Mouse (Mus musculus): ENCODE measurements around the gene Dyrk1b.
"Not testable (repeated sequence)": the region's sequence is repeated elsewhere in the genome, so short reads cannot be mapped to it uniquely, and the experiment has no call there.

Gene Dyrk1b

DNA sequence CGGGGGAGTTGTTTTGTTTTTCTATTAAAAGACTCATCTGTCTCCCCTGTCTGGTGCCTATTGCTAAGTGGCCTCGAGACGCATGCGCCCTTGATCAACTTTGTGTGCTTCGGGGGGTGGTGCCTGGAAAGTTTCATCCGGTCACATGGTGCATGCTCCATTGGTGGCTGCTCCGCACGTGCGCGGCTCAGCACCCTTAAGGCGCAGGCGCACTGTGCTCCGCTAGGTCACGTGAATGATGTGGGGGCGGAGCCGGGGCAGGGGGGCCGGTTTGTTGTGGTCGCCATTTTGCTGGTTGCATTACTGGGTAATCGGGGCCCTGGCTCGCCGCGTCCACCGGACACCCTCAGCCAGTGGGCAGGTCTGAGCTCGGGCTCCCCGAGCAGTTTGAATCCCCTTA lies at the start of gene Dyrk1b:
Gene Dyrk1b (plus strand): TSS at position 242 of the 400 bp plus-strand sequence.
- peaks cover 20% of the 10 kb centered on the region for H3K36me3 ChIP-seq (ENCODE audit: control insufficient read depth, insufficient read depth, low read length, poor library complexity, severe bottlenecking)
- no peaks in the 10 kb centered on the region for H3K27me3 ChIP-seq (ENCODE audit: control insufficient read depth, insufficient read depth, low read length, poor library complexity, severe bottlenecking)
- peak; percentile 100 for DNase-seq (ENCODE audit: low read depth, low spot score)

DNA sequence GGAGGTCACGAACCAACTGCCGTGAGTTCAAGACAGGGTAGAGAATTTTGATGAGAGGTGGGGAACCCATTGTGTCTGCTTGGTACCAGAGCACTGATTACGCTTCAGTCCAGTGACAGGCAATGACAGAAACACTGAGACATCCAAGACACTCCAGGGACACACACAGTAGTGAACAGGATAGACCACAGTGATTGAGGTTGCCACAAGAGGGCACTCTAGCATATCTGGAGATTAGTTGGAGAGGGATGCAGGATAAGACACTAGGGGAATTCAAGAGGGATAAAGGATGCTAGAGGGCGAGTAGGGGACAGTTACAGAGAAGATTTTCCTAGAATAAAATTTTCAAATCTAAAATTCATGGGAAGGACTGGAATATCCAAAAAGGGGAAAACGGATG lies 41.7 kb upstream of the Dyrk1b start:
- peak; percentile 26 for DNase-seq (ENCODE audit: low read depth, low spot score)
- no peaks in the 10 kb centered on the region for H3K27me3 ChIP-seq (ENCODE audit: control insufficient read depth, insufficient read depth, low read length, poor library complexity, severe bottlenecking)
- no peaks in the 10 kb centered on the region for H3K36me3 ChIP-seq (ENCODE audit: control insufficient read depth, insufficient read depth, low read length, poor library complexity, severe bottlenecking)

DNA sequence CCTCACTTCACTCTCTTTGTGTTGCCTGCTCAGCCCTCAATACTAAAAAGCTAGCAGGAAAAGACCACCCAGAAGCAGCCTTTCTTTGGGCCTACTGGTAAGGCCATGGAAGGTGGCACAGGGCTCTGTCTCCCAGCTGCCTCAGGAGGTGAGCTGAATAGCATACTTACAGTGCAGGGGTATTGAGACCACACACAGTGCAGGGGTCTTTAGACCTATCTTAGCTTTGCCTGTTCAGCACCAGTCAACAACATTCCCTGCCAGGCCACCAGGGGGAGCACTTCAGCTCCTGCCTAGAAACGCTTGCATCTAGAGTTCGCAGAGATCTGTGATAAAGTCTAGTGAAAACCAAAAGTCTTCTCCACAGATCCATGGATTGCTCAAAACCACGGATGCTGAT lies 31.0 kb upstream of the Dyrk1b start:
- DNase-seq (ENCODE audit: low read depth, low spot score), result peak; percentile 77
- Histone ChIP-seq H3K27me3 (ENCODE audit: control insufficient read depth, insufficient read depth, low read length, poor library complexity, severe bottlenecking) (no peaks in the 10 kb centered on the region), H3K36me3 (ENCODE audit: control insufficient read depth, insufficient read depth, low read length, poor library complexity, severe bottlenecking) (no peaks in the 10 kb centered on the region)

DNA sequence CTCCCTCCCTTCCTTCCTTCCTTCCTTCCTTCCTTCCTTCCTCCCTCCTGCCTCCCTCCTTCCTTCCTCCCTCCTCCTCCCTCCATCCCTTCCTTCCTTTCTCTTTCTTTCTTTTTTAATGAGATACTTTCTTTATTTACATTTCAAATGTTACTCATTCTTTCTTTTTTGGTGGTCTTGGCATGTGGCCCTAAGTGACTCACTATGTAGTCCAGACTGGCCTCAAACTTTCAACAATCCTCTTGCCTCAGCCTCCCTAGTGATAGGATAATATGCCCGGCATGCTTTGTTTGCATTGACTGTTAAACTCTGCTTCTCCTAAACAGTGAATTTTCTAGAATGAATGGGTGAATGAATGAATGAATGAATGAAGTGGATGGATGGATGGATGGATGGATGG lies 29.4 kb upstream of the Dyrk1b start:
- Histone ChIP-seq H3K36me3 (ENCODE audit: control insufficient read depth, insufficient read depth, low read length, poor library complexity, severe bottlenecking) (no peaks in the 10 kb centered on the region), H3K27me3 (ENCODE audit: control insufficient read depth, insufficient read depth, low read length, poor library complexity, severe bottlenecking) (no peaks in the 10 kb centered on the region)
- DNase-seq (ENCODE audit: low read depth, low spot score), result no peak

DNA sequence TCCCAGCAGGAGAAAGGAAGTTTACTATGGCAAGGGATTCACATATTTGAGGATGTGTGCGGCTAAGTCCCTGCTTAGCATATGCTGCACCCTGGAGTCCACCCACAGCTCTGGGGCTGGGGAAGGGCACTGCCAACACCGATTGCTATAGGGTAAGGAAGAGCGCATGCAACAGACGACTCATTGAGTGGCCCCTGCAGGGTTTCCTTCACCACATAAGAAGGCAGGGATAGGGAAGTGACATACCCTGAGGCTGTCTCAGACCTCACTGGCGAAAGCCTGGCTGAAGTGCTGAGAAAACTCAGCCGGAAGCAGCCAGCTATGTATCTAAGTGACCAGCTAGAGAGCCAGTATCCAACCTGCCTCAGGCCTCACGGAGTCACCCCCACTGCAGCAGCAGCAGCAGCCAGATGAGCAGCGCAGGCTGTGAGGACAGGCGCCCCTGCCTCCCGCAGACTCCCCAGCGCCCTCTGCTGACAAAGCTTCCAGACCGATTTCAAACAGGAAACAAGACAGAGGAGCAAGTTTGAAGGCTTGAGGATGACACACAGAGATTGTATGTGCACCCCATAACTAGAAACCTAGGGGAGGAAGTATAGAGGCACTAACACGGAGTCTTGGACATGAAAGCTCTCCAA lies 27.6 kb upstream of the Dyrk1b start:
- DNase-seq (ENCODE audit: low read depth, low spot score), result peak; percentile 46
- no peaks in the 10 kb centered on the region for H3K27me3 ChIP-seq (ENCODE audit: control insufficient read depth, insufficient read depth, low read length, poor library complexity, severe bottlenecking)
- no peaks in the 10 kb centered on the region for H3K36me3 ChIP-seq (ENCODE audit: control insufficient read depth, insufficient read depth, low read length, poor library complexity, severe bottlenecking)

DNA sequence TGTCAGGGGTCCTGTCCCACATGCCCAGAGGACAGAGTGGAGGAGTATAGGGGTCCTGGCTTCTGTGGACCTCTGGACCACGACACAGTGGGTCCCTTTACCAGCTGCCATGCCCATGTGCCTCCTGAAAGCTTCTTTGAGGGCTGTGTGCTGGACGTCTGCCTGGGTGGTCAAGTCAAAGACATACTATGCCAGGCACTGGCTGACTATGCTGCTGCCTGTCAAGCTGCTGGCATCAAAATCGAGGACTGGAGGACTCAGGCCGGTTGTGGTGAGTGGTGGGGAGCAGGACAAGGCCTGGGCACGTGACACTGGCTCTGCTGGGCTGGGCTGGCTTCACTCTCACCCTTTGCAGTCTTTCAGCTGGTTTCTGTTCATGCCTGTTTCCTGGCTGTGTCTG lies 25.7 kb upstream of the Dyrk1b start:
- DNase-seq (ENCODE audit: low read depth, low spot score); H3K27me3 ChIP-seq (ENCODE audit: control insufficient read depth, insufficient read depth, low read length, poor library complexity, severe bottlenecking); H3K36me3 ChIP-seq (ENCODE audit: control insufficient read depth, insufficient read depth, low read length, poor library complexity, severe bottlenecking): not testable (repeated sequence)

DNA sequence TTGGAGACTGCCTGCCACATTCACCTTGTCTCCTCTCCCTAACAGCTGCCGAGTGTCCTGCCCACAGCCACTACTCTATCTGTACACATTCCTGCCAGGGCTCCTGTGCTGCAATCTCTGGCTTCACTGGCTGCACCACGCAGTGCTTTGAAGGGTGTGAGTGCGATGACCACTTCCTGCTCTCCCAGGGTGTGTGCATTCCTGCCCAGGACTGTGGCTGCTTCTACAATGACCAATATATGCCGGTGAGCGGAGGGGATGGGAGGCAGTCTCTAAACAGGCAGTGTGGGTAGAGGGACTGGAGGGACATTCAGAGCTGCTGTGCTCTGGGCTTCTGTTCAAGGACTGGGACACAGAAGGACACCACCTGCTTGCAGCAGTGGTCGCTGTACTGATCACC lies 20.0 kb upstream of the Dyrk1b start:
- DNase-seq (ENCODE audit: low read depth, low spot score), result no peak
- no peaks in the 10 kb centered on the region for H3K36me3 ChIP-seq (ENCODE audit: control insufficient read depth, insufficient read depth, low read length, poor library complexity, severe bottlenecking)
- no peaks in the 10 kb centered on the region for H3K27me3 ChIP-seq (ENCODE audit: control insufficient read depth, insufficient read depth, low read length, poor library complexity, severe bottlenecking)

DNA sequence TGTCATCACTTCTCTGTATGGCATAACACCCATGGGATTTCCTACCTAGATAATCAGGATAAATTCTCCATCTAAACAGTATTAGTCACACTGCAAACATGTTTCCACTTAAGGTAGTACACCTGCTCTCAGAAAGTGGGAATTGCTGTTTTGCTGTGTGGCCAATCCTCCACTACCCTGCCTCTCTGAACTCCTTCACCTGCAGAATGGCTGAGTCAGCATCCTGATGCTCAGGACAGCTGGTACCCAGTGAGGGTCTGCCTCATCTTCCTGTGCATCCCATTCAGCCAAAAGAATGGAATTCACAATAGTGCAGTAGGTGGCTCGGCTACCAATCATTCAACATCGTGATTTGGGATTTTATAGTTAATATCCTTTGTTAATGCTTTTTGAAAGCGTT lies 19.4 kb upstream of the Dyrk1b start:
- DNase-seq (ENCODE audit: low read depth, low spot score), result no peak
- Histone ChIP-seq H3K27me3 (ENCODE audit: control insufficient read depth, insufficient read depth, low read length, poor library complexity, severe bottlenecking) (no peaks in the 10 kb centered on the region), H3K36me3 (ENCODE audit: control insufficient read depth, insufficient read depth, low read length, poor library complexity, severe bottlenecking) (no peaks in the 10 kb centered on the region)

DNA sequence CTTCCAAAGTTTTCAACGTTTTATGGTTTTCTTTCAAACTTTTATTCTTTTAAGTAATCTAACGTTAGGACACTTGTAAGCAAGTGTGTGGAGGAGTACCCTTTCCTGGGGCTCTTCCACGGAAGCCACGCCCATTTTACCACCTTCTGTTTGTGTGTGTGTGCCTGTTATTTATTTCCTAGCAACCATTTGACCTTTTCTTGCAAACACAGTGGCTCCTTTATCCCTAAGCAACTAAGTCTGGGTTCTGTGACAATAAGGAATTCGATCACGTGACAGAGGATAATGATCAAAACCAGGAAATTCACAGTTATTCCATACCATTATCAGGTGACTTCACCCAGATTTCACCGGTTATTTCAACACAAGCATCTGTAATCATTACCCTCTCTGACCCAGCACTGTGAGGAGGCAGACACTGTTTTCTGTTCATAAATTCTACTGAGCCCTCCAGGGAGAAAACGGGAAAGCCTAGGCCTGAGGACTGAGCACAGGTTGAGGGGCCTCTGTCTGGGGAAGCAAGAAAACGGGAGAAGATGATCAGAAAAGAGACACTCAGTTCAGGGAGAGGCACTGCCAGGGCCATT lies 18.0 kb upstream of the Dyrk1b start:
- H3K27me3 ChIP-seq (ENCODE audit: control insufficient read depth, insufficient read depth, low read length, poor library complexity, severe bottlenecking), result no peaks in the 10 kb centered on the region
- H3K36me3 ChIP-seq (ENCODE audit: control insufficient read depth, insufficient read depth, low read length, poor library complexity, severe bottlenecking), result no peaks in the 10 kb centered on the region
- no peak for DNase-seq (ENCODE audit: low read depth, low spot score)

DNA sequence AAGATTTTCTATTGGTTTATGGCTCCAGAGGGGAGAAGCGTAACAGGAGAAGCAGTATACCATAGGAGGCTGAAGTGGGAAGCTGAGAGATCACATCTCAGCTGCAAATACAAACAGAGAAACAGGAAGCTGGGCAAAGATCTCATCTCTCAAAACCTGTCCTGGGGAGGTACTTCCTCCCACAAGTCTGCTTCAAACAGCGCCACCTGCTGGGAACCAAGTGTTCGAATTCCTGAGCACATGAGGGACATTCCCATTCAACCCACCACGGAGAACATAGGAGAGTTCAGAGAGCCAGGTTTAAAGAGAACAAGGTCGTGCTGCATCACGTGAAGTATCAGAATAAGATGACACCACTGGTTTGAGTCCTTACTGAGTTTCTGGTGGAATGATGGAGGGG lies 13.9 kb upstream of the Dyrk1b start:
- Histone ChIP-seq H3K27me3 (ENCODE audit: control insufficient read depth, insufficient read depth, low read length, poor library complexity, severe bottlenecking) (no peaks in the 10 kb centered on the region), H3K36me3 (ENCODE audit: control insufficient read depth, insufficient read depth, low read length, poor library complexity, severe bottlenecking) (no peaks in the 10 kb centered on the region)
- DNase-seq (ENCODE audit: low read depth, low spot score), result peak; percentile 40

DNA sequence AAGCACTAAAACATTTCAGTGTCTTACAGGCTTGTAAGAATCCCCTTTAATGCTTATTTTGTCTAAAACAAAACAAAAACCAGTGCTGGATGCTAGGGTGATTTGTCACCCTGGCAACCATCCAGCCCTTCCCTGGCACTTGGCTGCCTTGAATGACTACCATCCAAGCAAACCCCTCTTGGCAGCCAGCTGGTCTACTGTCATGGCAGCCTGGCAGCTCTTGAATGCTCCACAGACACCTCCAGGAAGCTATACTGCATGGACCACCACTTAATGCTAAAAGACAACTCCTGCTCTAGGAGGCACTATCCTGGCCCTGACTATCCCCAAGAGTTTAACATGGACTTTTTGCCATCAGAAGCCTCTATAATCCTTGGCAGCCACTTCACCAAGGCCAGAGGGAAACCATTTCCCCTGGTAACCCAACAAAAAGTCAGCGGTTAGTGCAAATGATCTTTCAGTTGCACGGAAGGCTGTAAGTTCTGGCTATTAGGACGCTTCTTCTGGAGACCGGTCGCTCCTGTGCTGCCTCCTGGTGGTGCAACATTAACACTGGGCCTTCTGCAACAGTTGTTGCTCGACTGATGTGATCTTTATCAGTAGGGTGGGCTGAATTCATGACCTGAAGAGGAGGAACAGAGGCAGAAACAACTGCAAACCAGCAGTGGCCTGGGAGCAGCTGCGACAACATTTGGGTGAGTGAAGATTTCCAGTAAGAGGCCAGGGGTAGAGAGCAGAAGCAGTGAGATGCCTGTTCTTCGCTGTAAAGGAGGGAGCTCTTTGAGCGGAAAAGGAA lies 10.8 kb upstream of the Dyrk1b start:
- H3K36me3 ChIP-seq (ENCODE audit: control insufficient read depth, insufficient read depth, low read length, poor library complexity, severe bottlenecking), result no peaks in the 10 kb centered on the region
- DNase-seq (ENCODE audit: low read depth, low spot score), result peak; percentile 85
- H3K27me3 ChIP-seq (ENCODE audit: control insufficient read depth, insufficient read depth, low read length, poor library complexity, severe bottlenecking), result no peaks in the 10 kb centered on the region

DNA sequence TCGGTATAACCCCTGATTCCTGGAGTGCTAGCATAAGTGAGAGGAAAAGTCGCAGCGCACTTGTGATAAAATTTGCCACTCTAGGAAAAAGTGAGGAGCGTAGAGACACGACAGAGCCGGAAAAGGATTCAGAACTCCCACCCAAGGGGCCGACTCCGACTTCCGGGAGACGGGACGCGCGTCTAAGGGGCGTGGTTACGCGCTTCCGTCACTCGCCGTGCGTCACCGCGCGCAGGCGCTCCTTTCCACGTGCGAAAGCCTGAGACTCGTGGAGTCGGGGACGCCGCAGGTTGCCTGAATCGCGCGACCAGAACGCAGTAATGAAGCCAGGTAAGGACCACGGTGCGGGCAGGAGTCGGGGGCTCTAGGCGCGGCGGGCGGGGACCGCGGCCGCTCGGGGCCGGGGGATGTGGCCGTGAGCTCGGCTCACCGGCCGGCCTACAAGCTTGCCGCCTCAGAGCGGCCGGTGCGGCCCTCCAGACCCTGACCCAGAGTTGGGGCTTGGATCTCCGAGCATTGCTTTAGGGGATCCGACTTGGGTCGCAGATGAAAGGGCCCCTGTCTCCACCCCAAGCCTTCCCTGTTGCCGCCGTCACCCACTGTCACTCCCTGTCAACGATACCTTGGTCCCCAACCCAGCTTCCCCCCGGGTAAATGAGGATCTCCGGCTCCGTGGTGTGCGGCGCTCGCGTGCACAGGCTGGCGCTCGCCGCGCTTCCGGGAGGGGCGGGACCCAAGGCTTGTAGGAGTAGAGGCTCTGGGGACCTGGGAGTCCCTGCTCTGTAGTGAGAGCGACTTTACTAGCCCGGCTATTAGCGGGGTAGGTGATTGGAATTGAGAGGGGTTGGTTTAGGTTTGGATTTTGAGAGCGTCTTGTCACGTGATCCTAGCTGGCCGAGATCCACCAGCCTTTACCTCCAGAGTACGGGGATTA lies 9.5 kb upstream of the Dyrk1b start, which contains the start of gene Fbl:
Gene Fbl (plus strand): TSS at position 222 of the 934 bp plus-strand sequence.
- Histone ChIP-seq H3K36me3 (ENCODE audit: control insufficient read depth, insufficient read depth, low read length, poor library complexity, severe bottlenecking) (no peaks in the 10 kb centered on the region), H3K27me3 (ENCODE audit: control insufficient read depth, insufficient read depth, low read length, poor library complexity, severe bottlenecking) (no peaks in the 10 kb centered on the region)
- DNase-seq (ENCODE audit: low read depth, low spot score), result peak; percentile 96

DNA sequence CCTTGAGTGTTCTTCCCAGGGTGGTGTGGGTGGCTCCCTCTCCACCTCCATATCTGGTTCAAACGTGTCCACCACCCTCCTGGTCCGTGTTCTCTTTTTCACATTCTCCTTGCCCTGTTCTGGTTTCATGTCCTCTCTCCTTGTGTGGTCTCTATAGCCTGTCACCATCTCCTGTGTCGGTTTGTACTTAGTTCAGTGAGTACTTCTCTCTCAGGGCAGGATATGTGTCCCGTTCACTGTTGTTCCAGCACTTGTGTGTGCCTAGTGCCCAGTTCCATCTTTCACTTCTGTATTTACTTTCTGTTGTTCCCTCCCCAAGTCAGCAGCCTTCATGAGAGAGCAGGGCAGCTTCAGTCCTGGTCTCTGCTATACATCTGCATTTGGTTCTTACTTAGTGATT lies 3.9 kb upstream of the Dyrk1b start:
- H3K27me3 ChIP-seq (ENCODE audit: control insufficient read depth, insufficient read depth, low read length, poor library complexity, severe bottlenecking), result no peaks in the 10 kb centered on the region
- DNase-seq (ENCODE audit: low read depth, low spot score), result peak; percentile 29
- H3K36me3 ChIP-seq (ENCODE audit: control insufficient read depth, insufficient read depth, low read length, poor library complexity, severe bottlenecking), result peaks cover 14% of the 10 kb centered on the region

DNA sequence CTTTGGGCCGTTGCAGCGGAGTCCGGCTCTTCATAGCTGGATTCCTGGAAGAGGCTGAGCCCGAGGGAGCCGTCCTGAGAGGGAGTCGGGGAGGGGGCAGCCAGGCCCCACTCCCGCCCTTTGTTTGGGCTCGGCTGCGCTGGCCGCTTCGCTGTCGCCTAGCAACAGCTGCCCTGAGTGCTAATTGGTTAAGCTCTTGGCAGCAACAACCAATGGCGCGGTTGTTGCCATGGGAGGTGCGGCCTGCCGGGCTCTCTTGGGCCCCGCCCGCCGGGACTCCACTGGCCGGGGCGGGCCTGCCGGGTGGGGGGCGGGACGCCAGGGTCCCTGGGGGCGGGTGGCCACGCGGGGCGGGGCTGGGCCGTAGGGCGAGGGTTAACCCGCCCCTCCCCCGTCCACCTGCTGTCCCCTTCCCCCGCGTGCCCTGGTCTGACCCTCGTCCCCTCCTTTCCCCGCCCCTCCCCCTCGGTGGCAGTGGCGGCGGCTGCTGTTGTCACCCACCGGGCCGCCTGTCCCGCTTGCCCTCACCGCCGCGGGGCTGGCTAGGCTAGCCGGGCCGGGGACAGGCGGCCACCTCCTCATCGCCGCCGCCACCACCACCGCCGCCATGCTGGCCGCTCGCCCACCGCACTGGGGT lies 590 bp downstream of the Dyrk1b start:
- H3K27me3 ChIP-seq (ENCODE audit: control insufficient read depth, insufficient read depth, low read length, poor library complexity, severe bottlenecking), result no peaks in the 10 kb centered on the region
- H3K36me3 ChIP-seq (ENCODE audit: control insufficient read depth, insufficient read depth, low read length, poor library complexity, severe bottlenecking), result peaks cover 24% of the 10 kb centered on the region

More for the DNA sequence above, 590 bp downstream of the Dyrk1b start:
- DNase-seq (ENCODE audit: low read depth, low spot score), result peak; percentile 95

All from splenic B cell, adult 2 months (primary cell).